Mouse (Mus musculus): Measurements from ENCODE around the gene Cebpg. TPM values are rescaled to one million over a fixed set of nuclear protein-coding genes. Genes with fewer than 3 reads are reported as not detected.

The Cebpg gene
- polyA plus RNA-seq, 1 experiment from 2014 or later: 45.7 TPM

DNA sequence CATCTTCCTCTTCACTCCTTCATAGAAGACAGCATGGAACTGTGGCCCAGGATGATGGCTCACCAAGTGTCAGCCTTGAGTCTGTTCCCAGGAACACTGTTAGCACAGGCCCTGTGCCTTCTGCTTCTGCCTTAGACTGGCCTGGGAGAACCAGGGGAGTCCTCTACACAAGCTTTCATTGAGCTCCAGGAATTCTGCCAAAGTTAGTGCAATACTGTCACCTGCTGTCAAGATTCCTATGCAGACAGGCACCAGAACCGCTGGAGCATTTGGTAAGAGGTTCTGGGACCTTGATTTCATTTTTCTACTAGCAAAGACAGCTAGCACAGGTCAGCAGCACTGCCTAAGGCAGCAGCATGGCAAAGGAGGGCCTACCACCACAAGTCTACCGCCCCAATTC, 11.7 kb downstream of the Cebpg start:
- H3K27me3 ChIP-seq (ENCODE audit: low read depth, poor library complexity, severe bottlenecking): no peaks in the 10 kb centered on the region
- 95% methylated on average over 2 of the region's 2 CpGs for WGBS
- no peak for DNase-seq (ENCODE audit: low spot score)
- no peak overlapping the region for H3K27ac ChIP-seq (replicated peaks)
- H3K36me3 ChIP-seq: peaks cover 88% of the 10 kb centered on the region
- H3K4me1 ChIP-seq: no peaks in the 10 kb centered on the region
- no peaks in the 10 kb centered on the region for H3K9me3 ChIP-seq (replicated peaks)
- H3K4me3 ChIP-seq: no peak overlapping the region

GRCm38 (mm10) chr7:35043266-35043817, 13.0 kb downstream of the Cebpg start:
- Histone ChIP-seq H3K27me3 (ENCODE audit: low read depth, poor library complexity, severe bottlenecking) (no peaks in the 10 kb centered on the region), H3K4me1 (no peaks in the 10 kb centered on the region), H3K4me3 (no peak overlapping the region), H3K9me3 (replicated peaks) (no peaks in the 10 kb centered on the region), H3K36me3 (peaks cover 81% of the 10 kb centered on the region), H3K27ac (replicated peaks) (no peak overlapping the region)
- no peak for DNase-seq (ENCODE audit: low spot score)
- 96% methylated on average over 10 of the region's 10 CpGs for WGBS

DNA sequence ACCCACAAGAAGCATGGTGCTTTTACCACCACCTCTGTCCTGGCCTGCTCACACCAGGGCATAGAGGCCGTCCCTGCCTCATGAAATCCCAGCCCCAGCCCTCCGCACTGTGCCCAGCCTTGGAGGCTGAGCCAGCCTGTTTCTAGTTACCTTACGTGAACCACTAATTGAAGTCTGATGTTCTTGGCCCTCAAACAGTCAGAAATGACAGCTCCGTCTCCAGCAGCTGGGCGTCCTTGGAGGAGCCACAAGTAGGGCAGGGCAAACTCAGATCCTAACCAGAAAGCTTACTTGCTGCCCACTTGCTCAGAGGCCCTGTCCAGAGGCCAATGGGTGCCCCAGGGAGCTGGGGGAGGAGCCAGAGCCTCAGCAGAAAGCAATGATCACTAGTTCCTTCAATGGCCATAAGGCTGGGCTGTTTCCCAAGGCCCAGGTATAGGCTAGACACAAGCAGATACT, 13.6 kb downstream of the Cebpg start:
- H3K27ac ChIP-seq (replicated peaks): no peak overlapping the region
- 83% methylated on average over 5 of the region's 5 CpGs for WGBS
- no peak overlapping the region for H3K4me3 ChIP-seq
- no peaks in the 10 kb centered on the region for H3K9me3 ChIP-seq (replicated peaks)
- no peak for DNase-seq (ENCODE audit: low spot score)
- peaks cover 81% of the 10 kb centered on the region for H3K36me3 ChIP-seq
- H3K4me1 ChIP-seq: no peaks in the 10 kb centered on the region
- H3K27me3 ChIP-seq (ENCODE audit: low read depth, poor library complexity, severe bottlenecking): no peaks in the 10 kb centered on the region

DNA sequence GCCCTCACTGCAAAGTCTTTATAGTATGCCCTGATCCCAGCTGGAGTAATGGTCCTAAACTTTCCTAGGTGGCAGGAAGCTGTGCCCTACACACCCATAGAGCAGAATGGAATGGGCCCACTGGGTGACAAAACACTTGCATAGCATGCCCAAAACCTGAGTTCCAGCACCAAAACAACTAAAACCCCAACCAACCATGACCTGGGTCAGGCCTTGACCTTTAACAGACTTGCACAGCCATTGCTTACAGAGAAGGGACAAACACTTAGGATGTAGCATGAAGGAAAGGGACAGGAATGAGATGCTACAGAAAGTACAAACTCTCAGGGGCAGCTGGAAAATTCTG, 14.2 kb downstream of the Cebpg start:
- Histone ChIP-seq H3K9me3 (replicated peaks) (no peaks in the 10 kb centered on the region), H3K36me3 (peaks cover 84% of the 10 kb centered on the region), H3K4me3 (no peak overlapping the region), H3K27ac (replicated peaks) (no peak overlapping the region), H3K4me1 (no peaks in the 10 kb centered on the region), H3K27me3 (ENCODE audit: low read depth, poor library complexity, severe bottlenecking) (no peaks in the 10 kb centered on the region)
- no peak for DNase-seq (ENCODE audit: low spot score)

DNA sequence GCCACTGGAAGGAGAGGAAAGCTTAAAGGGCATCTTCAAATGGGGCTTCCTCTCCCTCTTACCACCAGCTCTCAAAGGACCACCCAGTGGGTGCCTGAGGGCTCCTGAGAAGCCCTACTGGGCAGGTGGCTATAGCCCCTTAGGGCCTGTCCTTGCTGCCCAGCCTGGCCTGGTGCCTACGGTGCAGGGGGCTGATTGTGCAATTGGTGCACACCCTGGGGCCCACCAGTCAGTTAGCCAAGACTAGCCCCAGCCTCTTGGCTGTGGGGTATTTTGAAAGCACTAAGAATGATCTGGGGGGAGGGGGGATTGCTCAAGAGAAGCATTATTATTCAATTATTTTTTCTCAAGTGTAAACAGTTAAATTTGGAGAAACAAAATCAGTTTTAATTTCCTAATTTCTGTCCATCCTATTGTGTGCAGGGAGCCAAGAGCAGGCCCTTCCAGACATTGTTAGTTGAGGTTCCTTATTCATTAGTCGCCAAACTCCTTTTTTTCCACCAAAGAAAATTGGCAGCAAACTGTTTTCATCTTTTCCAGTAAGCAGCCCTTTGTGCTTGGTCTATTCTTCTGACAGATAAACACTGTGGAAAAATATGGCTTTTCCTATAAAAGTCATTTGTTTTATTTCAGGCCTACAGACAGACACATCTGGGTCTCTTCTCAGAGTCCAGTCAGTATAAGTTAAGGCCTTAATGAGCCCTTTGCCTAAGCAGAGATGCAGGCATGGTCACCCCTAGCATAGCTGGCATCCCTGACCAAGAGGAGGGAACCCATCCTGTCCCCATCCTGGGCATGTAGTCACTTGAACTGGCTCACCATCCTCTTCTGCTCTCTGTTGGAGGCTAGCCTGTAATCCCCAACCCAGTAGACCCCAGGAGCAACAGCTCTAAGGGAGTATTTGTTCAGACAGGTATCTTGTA, 14.8 kb downstream of the Cebpg start:
- Histone ChIP-seq H3K27me3 (ENCODE audit: low read depth, poor library complexity, severe bottlenecking) (no peaks in the 10 kb centered on the region), H3K4me3 (no peak overlapping the region), H3K27ac (replicated peaks) (no peak overlapping the region), H3K4me1 (no peaks in the 10 kb centered on the region), H3K9me3 (replicated peaks) (no peaks in the 10 kb centered on the region), H3K36me3 (peaks cover 78% of the 10 kb centered on the region)
- DNase-seq (ENCODE audit: low spot score): no peak
- WGBS: 80% methylated on average over 2 of the region's 2 CpGs

- H3K9me3 ChIP-seq (replicated peaks): no peaks in the 10 kb centered on the region
- no peak for DNase-seq (ENCODE audit: low spot score)
- no peaks in the 10 kb centered on the region for H3K27me3 ChIP-seq (ENCODE audit: low read depth, poor library complexity, severe bottlenecking)
- no peak overlapping the region for H3K27ac ChIP-seq (replicated peaks)
- 90% methylated on average over 9 of the region's 9 CpGs for WGBS
- H3K36me3 ChIP-seq: peaks cover 75% of the 10 kb centered on the region
- no peak overlapping the region for H3K4me3 ChIP-seq
- peaks cover 1% of the 10 kb centered on the region; the same call in 1 of the 2 replicates for H3K4me1 ChIP-seq
Observed at GRCm38 (mm10) chr7:35040176-35040972, 16.0 kb downstream of the Cebpg start.

DNA sequence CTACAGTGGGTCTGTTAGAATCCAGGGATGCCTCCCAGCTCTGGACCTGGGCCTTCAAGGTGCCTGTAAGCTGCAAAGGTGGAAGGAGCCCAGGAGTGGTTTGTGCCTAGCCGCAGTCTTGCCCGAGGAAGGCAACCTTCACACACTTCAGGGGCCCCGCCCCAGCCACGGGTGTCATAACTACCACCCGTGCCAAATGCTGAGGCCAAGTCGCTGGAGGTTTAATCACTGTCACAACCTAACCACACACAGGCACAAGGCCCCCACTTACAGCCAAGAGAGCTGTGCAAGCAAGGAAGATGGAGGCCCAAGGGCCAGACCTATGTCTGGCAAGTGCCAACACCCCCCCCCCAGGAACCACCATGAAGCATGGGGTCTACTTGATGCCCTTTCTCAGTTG, 19.0 kb downstream of the Cebpg start:
- Histone ChIP-seq H3K27ac (replicated peaks) (no peak overlapping the region), H3K4me3 (no peak overlapping the region), H3K9me3 (replicated peaks) (no peaks in the 10 kb centered on the region), H3K4me1 (peaks cover 5% of the 10 kb centered on the region; the same call in 1 of the 2 replicates), H3K36me3 (peaks cover 64% of the 10 kb centered on the region), H3K27me3 (ENCODE audit: low read depth, poor library complexity, severe bottlenecking) (no peaks in the 10 kb centered on the region)
- 93% methylated on average over 6 of the region's 6 CpGs for WGBS
- DNase-seq (ENCODE audit: low spot score): no peak

- H3K27ac ChIP-seq (replicated peaks): 0 out of 2 replicates have a peak overlapping the region, but pooled peaks have one; percentile 14
- no peak overlapping the region for H3K4me3 ChIP-seq
- peaks cover 66% of the 10 kb centered on the region for H3K36me3 ChIP-seq
- no peaks in the 10 kb centered on the region for H3K27me3 ChIP-seq (ENCODE audit: low read depth, poor library complexity, severe bottlenecking)
- H3K4me1 ChIP-seq: peaks cover 5% of the 10 kb centered on the region; the same call in 1 of the 2 replicates
- no peak for DNase-seq (ENCODE audit: low spot score)
- WGBS: 73% methylated on average over 5 of the region's 5 CpGs
- no peaks in the 10 kb centered on the region for H3K9me3 ChIP-seq (replicated peaks)
Observed at GRCm38 (mm10) chr7:35036266-35036731, 20.1 kb downstream of the Cebpg start.

- peaks cover 61% of the 10 kb centered on the region for H3K36me3 ChIP-seq
- no peaks in the 10 kb centered on the region for H3K9me3 ChIP-seq (replicated peaks)
- H3K27me3 ChIP-seq (ENCODE audit: low read depth, poor library complexity, severe bottlenecking): no peaks in the 10 kb centered on the region
- DNase-seq (ENCODE audit: low spot score): no peak
- no peak overlapping the region for H3K27ac ChIP-seq (replicated peaks)
- H3K4me3 ChIP-seq: no peak overlapping the region
- H3K4me1 ChIP-seq: peaks cover 5% of the 10 kb centered on the region; the same call in 1 of the 2 replicates
- WGBS: 81% methylated on average over 4 of the region's 4 CpGs
Observed at GRCm38 (mm10) chr7:35035565-35035964, 20.8 kb downstream of the Cebpg start.

GRCm38 (mm10) chr7:35035141-35035553, 21.2 kb downstream of the Cebpg start:
- 63% methylated on average over 6 of the region's 6 CpGs for WGBS
- no peak for DNase-seq (ENCODE audit: low spot score)
- no peaks in the 10 kb centered on the region for H3K27me3 ChIP-seq (ENCODE audit: low read depth, poor library complexity, severe bottlenecking)
- H3K36me3 ChIP-seq: peaks cover 61% of the 10 kb centered on the region
- H3K9me3 ChIP-seq (replicated peaks): no peaks in the 10 kb centered on the region
- H3K4me1 ChIP-seq: peaks cover 5% of the 10 kb centered on the region; the same call in 1 of the 2 replicates
- no peak overlapping the region for H3K4me3 ChIP-seq
- no peak overlapping the region for H3K27ac ChIP-seq (replicated peaks)

DNA sequence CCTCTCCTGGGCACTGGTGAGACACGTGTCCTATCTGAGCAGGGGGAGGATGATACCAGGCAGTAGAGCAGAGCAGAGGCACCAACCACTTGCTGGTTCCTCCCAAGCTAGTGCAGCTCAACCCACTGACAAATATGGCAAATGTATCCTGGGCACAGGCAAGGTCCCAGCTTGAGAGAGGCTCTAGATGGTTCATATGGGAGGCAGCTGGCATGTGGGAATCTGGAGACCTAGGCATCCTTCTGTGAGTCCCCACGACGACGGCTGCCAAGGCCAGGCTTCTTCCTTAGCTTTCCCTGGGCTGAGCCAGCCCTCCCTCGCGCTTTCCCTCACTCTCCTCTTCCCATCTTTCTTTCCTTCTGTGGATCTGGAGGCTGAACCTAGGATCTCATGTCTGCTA, 25.8 kb downstream of the Cebpg start:
- Histone ChIP-seq H3K36me3 (peaks cover 40% of the 10 kb centered on the region), H3K4me1 (peaks cover 5% of the 10 kb centered on the region), H3K27ac (replicated peaks) (no peak overlapping the region), H3K27me3 (ENCODE audit: low read depth, poor library complexity, severe bottlenecking) (no peaks in the 10 kb centered on the region), H3K4me3 (no peak overlapping the region), H3K9me3 (replicated peaks) (no peaks in the 10 kb centered on the region)
- WGBS: 79% methylated on average over 6 of the region's 6 CpGs
- no peak for DNase-seq (ENCODE audit: low spot score)

- Histone ChIP-seq H3K36me3 (peaks cover 34% of the 10 kb centered on the region), H3K27ac (replicated peaks) (no peak overlapping the region), H3K4me1 (no peaks in the 10 kb centered on the region; the same call in 1 of the 2 replicates), H3K27me3 (ENCODE audit: low read depth, poor library complexity, severe bottlenecking) (no peaks in the 10 kb centered on the region), H3K4me3 (no peak overlapping the region), H3K9me3 (replicated peaks) (no peaks in the 10 kb centered on the region)
- 87% methylated on average over 3 of the region's 3 CpGs for WGBS
- DNase-seq (ENCODE audit: low spot score): no peak
Observed at GRCm38 (mm10) chr7:35029648-35030047, 26.7 kb downstream of the Cebpg start.

Measured in midbrain, embryonic 10.5 days (tissue).